Mouse (Mus musculus) embryonic fibroblast, embryonic 13.5 days (primary cell): ENCODE results near the gene Ccr10. TPM values are rescaled to one million over a fixed set of nuclear protein-coding genes. Genes with fewer than 3 reads are reported as not detected.

Experiments
- H3K27ac ChIP-seq: 2 replicates; pipeline ENCODE4 v1.5.1; 2012; ENCODE audit warnings: low read length, control low read depth, inconsistent platforms; ENCODE audit not compliant: insufficient read depth
- H3K4me1 ChIP-seq: 2 replicates; pipeline ENCODE4 v1.6.1; 2011; ENCODE audit warnings: low read length; ENCODE audit not compliant: control insufficient read depth, insufficient read depth
- H3K4me3 ChIP-seq: 2 replicates; pipeline ENCODE4 v1.5.1; 2011; ENCODE audit warnings: mild to moderate bottlenecking, control low read depth, low read length; ENCODE audit not compliant: insufficient read depth
- CTCF ChIP-seq: IDR thresholded peaks from 2 replicates; pipeline ENCODE4 v1.5.1; 2011; ENCODE audit warnings: mild to moderate bottlenecking, control low read depth, low read length, moderate library complexity, borderline replicate concordance; ENCODE audit not compliant: insufficient read depth
- POLR2A ChIP-seq: IDR thresholded peaks from 2 replicates; pipeline ENCODE4 v1.6.1; 2011; ENCODE audit warnings: low read depth, mild to moderate bottlenecking, control low read depth, low read length, moderate library complexity
- polyA plus RNA-seq: library from polyadenylated mRNA; stranded (reverse); fragments of >200 nt; gene quantifications from 2 replicates; pipeline ENCODE4 v1.2.4, GENCODE M21; 2011; ENCODE audit warnings: low read depth; ENCODE audit not compliant: missing spikeins, insufficient read length

Ccr10 gene
- polyA plus RNA-seq, 1 experiment, result not detected

DNA sequence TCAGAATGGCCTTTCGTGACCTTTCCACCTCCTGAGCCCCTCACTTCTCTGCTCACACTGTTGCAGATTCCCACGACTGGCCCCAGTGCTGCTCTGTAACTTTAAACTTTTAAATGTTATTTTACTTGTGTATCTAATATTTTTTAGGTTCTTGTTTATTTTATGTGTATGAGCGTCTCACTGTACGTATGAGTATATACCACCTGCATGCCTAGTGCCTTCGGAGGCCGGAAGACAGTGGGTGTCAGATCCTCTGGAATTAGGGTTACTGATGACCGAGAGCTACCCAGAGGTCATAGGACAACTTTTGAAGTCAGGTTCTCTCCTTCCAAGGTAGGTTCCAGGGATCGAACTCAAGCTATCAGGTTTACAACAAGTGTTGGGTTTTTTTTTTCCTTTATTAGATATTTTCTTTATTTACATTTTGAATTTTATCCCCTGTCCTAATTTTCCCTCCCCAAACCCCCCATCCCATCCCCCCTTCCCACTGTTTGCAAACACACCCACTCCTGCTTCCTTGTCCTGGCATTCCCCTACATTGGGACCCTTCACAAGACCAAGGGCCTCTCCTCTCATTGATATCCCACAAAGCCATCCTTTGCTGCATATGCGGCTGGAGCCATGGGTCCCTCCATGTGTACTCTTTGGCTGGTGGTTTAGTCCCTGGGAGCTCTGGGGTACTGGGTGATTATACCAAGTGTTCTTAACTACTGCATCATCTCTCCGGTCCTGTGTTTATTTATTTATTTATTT lies 32.9 kb downstream of the Ccr10 start:
- H3K27ac ChIP-seq, result no peak overlapping the region
- peaks cover 4% of the 10 kb centered on the region for H3K4me1 ChIP-seq
- TF ChIP-seq POLR2A, result no peak
- TF ChIP-seq CTCF, result no peak
- no peak overlapping the region for H3K4me3 ChIP-seq

DNA sequence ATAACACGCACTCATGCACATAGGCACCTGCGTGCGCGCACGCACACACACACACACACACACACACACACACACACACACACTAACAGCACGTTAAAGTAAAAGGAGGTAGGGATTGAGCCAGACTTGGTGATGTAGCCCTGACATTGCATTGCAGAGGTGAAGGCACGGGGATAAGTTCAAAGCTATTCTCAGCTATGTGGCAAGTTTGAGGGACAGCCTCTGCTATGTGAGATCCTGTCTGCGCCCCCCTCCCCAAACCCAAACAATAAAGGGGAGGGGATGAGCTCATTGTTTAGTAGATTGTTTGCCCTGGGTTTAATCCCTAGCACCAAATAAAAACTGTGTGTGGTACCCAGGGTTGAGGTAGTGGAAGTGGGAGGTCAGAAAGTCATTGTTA lies 34.2 kb downstream of the Ccr10 start:
- H3K27ac ChIP-seq, result no peak overlapping the region
- no peak for TF ChIP-seq CTCF
- TF ChIP-seq POLR2A, result no peak
- H3K4me3 ChIP-seq, result no peak overlapping the region
- peaks cover 4% of the 10 kb centered on the region for H3K4me1 ChIP-seq

DNA sequence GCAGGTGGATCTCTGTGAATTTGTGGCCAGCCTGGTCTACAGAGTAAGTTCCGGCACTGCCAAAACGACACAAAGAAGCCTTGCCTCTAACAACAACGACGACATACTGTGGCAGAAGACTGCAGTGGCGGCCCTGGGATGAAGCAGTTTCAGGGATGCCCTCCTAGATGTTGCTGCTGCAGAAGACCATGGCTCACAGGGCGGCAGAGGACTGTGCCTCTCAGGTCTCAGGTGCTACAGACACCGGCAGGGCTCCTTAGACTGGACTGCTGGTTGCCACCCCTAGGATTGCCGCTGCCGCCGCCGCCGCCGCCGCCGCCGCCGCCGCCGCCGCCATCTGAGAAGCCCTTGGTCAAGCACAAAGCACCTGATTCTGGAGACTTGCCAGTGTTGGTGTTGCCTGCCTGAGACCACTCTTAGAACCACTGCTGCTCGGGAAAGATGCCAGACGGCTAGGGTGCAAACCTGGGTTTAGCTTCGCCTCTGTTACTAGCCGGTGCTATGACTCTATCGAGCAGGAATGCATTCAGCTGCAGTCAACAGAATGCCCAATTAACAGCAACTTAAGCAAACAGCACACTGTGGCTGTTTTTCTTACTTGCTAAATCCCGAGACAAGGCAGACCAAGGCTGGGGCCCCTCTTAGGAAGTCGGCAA lies 35.0 kb downstream of the Ccr10 start:
- H3K4me3 ChIP-seq, result no peak overlapping the region
- TF ChIP-seq CTCF (no peak), POLR2A (no peak)
- H3K27ac ChIP-seq, result no peak overlapping the region
- H3K4me1 ChIP-seq, result peaks cover 4% of the 10 kb centered on the region

DNA sequence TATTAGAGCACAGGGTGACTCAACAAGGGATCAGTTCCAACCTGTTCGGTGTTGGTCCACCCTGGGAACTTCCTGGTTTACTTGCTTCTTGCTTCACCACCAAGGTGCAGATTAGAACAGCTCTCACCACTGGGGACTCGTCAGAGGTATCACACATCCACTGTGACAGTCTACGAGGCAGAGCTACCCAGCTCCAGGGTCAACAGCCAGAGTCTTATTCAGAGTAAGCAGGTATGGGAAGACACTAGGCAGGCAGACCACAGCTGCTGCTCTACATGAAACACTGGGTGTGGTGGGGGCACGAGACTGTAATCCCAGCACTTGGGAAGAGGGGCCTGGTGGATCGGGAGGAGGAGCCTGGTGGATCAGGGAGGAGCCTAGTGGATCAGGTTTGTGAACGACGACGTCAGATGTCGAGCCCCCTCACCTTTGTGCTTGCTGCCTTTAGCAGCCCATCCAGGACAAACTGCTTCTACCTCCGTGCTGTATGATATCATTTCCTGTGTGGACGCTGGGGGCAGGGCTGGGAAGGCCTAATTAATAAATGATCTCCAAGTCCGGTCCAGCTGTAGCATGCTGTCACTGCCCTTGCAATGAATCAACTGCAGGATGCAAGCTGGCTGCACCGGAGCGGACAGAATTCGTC lies 36.6 kb downstream of the Ccr10 start:
- no peak overlapping the region for H3K4me3 ChIP-seq
- no peak for TF ChIP-seq CTCF
- no peak for TF ChIP-seq POLR2A
- H3K27ac ChIP-seq, result no peak overlapping the region
- peaks cover 4% of the 10 kb centered on the region for H3K4me1 ChIP-seq

DNA sequence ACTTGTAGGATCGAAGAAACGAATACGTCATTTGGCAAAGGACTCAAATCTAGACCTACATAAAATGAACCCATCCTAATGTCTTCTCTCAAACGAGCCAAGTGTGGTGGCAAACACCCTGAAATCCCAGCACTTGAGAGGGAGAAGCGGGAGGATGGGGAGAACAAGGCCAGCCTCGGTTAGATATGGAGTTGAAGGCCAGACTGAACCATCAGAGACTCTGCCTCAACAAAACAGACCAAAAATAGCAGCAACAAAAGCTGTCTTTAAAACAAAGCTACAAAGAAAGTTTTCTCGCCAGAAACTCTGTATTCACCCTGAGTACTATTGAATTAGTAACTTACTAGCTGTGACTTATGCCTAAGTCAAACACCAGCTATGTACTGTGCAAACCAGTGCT lies 38.2 kb downstream of the Ccr10 start:
- no peak overlapping the region for H3K4me3 ChIP-seq
- H3K4me1 ChIP-seq, result peaks cover 4% of the 10 kb centered on the region
- TF ChIP-seq CTCF, result no peak
- TF ChIP-seq POLR2A, result no peak
- H3K27ac ChIP-seq, result no peak overlapping the region

DNA sequence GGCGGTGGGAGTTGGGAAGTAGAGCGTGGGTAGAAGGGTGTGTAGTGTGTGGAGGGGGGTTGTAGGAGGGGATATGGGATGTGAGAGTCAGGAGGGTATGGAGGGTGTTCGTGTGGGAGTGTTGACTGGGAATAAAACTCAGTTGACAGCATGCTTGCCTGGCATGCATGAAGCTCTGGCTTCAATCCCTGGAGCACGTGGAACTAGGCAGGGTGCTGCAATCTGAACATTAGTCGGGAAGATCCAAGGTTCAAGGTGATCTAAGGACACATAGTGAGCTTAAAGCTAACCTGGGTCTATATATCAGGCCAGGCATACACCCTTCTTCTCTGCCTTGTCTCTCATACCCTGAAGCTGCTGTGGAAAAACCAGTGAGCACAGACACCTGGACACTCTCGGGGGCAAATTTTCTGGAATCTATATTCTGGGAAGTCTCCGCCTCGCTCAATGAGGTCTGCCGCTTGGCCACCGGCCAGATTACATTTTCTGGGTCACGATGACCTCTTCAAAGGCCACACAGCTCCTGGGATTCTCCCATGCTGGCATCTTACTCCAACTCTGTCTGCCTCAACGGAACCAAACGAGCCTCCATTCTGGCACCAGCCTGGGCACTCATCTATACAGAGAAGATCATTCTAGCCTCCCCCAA lies 40.9 kb downstream of the Ccr10 start:
- no peaks in the 10 kb centered on the region for H3K4me1 ChIP-seq
- TF ChIP-seq POLR2A (no peak), CTCF (no peak)
- H3K27ac ChIP-seq, result no peak overlapping the region
- no peak overlapping the region for H3K4me3 ChIP-seq

DNA sequence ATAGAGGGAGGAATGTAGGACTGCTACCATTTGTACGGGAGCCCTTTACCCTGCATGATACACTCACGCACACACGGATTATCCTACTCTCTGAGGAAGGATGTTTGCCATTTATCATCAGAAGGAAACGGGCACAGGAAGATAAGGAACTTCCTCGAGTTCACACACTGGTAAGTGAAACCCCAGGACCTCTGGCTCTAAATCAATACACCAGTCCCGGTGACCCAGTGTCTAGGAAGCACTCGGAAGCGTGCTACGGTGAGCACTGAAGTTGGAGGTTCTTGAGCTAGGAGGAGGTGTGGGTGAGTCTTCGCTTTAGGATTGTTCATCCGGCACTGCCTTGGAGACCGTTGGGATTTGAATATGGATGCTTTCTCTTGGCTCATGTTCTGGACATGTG lies 42.2 kb downstream of the Ccr10 start:
- Histone ChIP-seq H3K4me1 (no peaks in the 10 kb centered on the region), H3K27ac (no peak overlapping the region), H3K4me3 (no peak overlapping the region)
- no peak for TF ChIP-seq CTCF
- TF ChIP-seq POLR2A, result no peak

DNA sequence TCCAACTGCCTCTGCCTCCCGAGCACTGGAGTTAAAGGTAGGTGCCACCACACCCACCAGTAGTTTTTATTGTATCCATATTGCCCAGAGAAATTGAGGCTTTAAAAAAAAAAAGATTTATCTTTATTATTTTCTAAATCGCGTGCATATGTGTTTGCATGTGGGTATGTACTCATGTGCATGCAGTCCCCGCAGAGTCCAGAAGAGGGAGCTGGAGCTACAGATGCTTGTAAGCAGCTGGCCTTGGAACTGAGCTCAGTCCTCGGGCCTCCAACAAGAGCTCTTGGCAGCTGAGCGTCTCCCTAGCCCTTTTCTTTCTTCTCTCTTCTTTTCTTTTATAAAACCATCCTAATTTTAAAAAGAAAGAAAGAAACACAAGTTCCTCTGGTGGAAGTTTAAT lies 43.5 kb downstream of the Ccr10 start:
- Histone ChIP-seq H3K4me1 (no peaks in the 10 kb centered on the region), H3K27ac (no peak overlapping the region), H3K4me3 (no peak overlapping the region)
- no peak for TF ChIP-seq CTCF
- no peak for TF ChIP-seq POLR2A

DNA sequence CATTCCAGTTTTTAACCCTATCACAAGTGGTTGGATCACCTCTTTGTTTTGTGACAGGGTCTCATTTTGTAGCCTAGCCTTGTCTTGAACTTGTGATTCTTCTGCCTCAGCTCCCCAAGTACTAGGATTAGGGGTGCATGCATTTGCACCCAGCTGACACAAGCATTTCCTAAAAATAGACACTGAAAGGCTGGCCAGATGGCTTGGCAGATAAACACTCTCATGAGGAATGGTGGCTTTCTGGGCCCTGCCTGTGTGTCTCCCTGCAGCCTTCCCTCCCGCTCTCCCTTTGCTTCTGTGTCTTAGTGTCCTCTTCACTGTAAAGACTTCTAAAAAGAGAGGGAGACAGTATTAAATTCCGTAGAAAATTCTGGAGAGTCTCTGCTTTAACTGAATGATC lies 44.1 kb downstream of the Ccr10 start:
- Histone ChIP-seq H3K27ac (no peak overlapping the region), H3K4me1 (no peaks in the 10 kb centered on the region), H3K4me3 (no peak overlapping the region)
- TF ChIP-seq CTCF (no peak), POLR2A (no peak)
